Comparison of ENCODE assay signal across 17 mouse cellular contexts in the genomic region with DNA sequence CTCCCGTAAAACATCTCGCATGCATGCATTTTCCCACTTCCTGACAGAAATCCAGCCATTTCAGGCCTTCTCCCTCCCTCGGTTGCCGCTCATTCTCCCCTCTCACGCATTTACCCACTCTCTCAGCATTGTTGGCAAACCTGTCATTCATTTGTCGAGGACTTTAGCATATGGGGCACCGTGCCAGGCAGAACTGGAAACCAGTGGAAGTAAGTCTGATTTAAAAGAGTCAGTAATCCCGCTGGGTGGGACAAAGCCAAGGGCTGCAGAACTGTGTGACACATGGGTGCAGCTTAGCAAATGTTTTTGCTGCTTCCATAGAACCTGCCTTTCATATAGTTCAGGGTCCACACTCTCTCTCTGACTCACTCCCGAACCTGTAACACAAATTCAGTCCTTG.
DNase-seq lines count a peak whose midpoint lies in the region; ATAC-seq and TF ChIP-seq lines count a peak whose summit lies in the region.
"Had no signal": no experiment of that assay in that cellular context is flagged by ENCODE, and none has a peak within 500 bp of the region (broad histone marks: within the 10 kb centered on the region; RNA-seq: fewer than 3 reads in every experiment).

No protein-coding gene starts in this region.

- no peak overlapping the region for H3K4me3 ChIP-seq in forebrain, embryonic 13.5 days
- H3K4me3 ChIP-seq in forebrain, embryonic 10.5 days, result no peak overlapping the region
- H3K4me3 ChIP-seq: heart, embryonic 12.5 days; hindbrain, embryonic 15.5 days; limb, embryonic 13.5 days; megakaryocyte, embryonic 14.5 days; neural tube, embryonic 15.5 days had no signal

- no peaks in the 10 kb centered on the region for H3K9me3 ChIP-seq in forebrain, embryonic 13.5 days (replicated peaks)
- no peaks in the 10 kb centered on the region for H3K9me3 ChIP-seq in forebrain, embryonic 10.5 days
- H3K9me3 ChIP-seq: hindbrain, embryonic 15.5 days; limb, embryonic 13.5 days; neural tube, embryonic 15.5 days had no signal

- DNase-seq in forebrain, embryonic 10.5 days (ENCODE audit: extremely low spot score, low spot score), result no peak
- peak; percentile 68 for DNase-seq in left cerebral cortex, postnatal 4 days
- no peak for DNase-seq in left cerebral cortex, adult 9 months (ENCODE audit: low spot score in 2 of 2)
- DNase-seq in brain, embryonic 14.5 days (ENCODE audit: low read depth), result peak; percentile 93
- DNase-seq in kidney, adult 9 months, result peak; percentile 84
- DNase-seq in urinary bladder, adult 2 months (ENCODE audit: low spot score), result no peak
- DNase-seq in Muller cell, postnatal 12 days (ENCODE audit: inconsistent ontology term), result no peak
- DNase-seq: B cell, adult 2 months; lung, postnatal 14 days; thymus, postnatal 14 days had no signal

- H3K4me1 ChIP-seq in forebrain, embryonic 13.5 days, result peaks cover 4% of the 10 kb centered on the region; the same call in 1 of the 2 replicates
- H3K4me1 ChIP-seq in forebrain, embryonic 10.5 days, result no peaks in the 10 kb centered on the region
- H3K4me1 ChIP-seq: megakaryocyte, embryonic 14.5 days had no signal

- peak; percentile 70 for ATAC-seq in forebrain, embryonic 13.5 days
- ATAC-seq: intestine, postnatal 0 days had no signal

- intact Hi-C loops in left cerebral cortex, postnatal 4 days (cut with DNase I), result no loop called here

- 49% methylated on average over 9 of the region's 9 CpGs for WGBS in forebrain, embryonic 13.5 days
- 87% methylated on average over 9 of the region's 9 CpGs for WGBS in forebrain, embryonic 10.5 days

- H3K36me3 ChIP-seq in forebrain, embryonic 13.5 days (ENCODE audit: poor library complexity, severe bottlenecking), result no peaks in the 10 kb centered on the region
- H3K36me3 ChIP-seq in forebrain, embryonic 10.5 days (replicated peaks), result no peaks in the 10 kb centered on the region
- H3K36me3 ChIP-seq: heart, embryonic 12.5 days; hindbrain, embryonic 15.5 days; limb, embryonic 13.5 days; neural tube, embryonic 15.5 days had no signal

- no peak for TF ChIP-seq POLR2A in brain, embryonic 14.5 days (IDR thresholded peaks at IDR 0.05; ENCODE audit: borderline replicate concordance, extremely low read depth, insufficient read depth, insufficient read length, poor library complexity, severe bottlenecking)

- no peak overlapping the region for H3K9ac ChIP-seq in forebrain, embryonic 13.5 days
- H3K9ac ChIP-seq: heart, embryonic 12.5 days; hindbrain, embryonic 15.5 days; limb, embryonic 13.5 days; neural tube, embryonic 15.5 days had no signal

- H3K27ac ChIP-seq in forebrain, embryonic 13.5 days, result no peak overlapping the region
- no peak overlapping the region for H3K27ac ChIP-seq in forebrain, embryonic 10.5 days
- H3K27ac ChIP-seq: hindbrain, embryonic 15.5 days; limb, embryonic 13.5 days; neural tube, embryonic 15.5 days had no signal

- peaks cover 14% of the 10 kb centered on the region; the same call in 1 of the 2 replicates for H3K27me3 ChIP-seq in forebrain, embryonic 13.5 days
- H3K27me3 ChIP-seq in forebrain, embryonic 10.5 days (ENCODE audit: poor library complexity, severe bottlenecking), result no peaks in the 10 kb centered on the region
- H3K27me3 ChIP-seq: heart, embryonic 12.5 days; hindbrain, embryonic 15.5 days; limb, embryonic 13.5 days; megakaryocyte, embryonic 14.5 days; neural tube, embryonic 15.5 days had no signal

- no peak for TF ChIP-seq CTCF in brain, embryonic 14.5 days (IDR thresholded peaks at IDR 0.05; ENCODE audit: borderline replicate concordance, extremely low read depth, insufficient read depth, insufficient read length)

- H3K4me2 ChIP-seq in forebrain, embryonic 13.5 days, result no peak overlapping the region
- H3K4me2 ChIP-seq: heart, embryonic 12.5 days; hindbrain, embryonic 15.5 days; limb, embryonic 13.5 days; neural tube, embryonic 15.5 days had no signal

Comparison
In these comparisons a context has a peak if more than half of its experiments do, and no peak if none do; other contexts are left out.
1. DNase-seq: peak in left cerebral cortex, postnatal 4 days (single experiment), brain, embryonic 14.5 days (single experiment) and kidney, adult 9 months (single experiment); none in forebrain, embryonic 10.5 days (single experiment), left cerebral cortex, adult 9 months (0 of 2), urinary bladder, adult 2 months (single experiment) and Muller cell, postnatal 12 days (single experiment).